Mouse (Mus musculus): ENCODE measurements at regions not wholly inside any gene's neighbourhood (a gene's known extent, or its start where the extent isn't known, plus 50 kb on each side); places are given as distances from the start of the nearest gene placed in this dataset.

- no peak for TF ChIP-seq CTCF (IDR thresholded peaks at IDR 0.05; ENCODE audit: borderline replicate concordance, insufficient read depth, low read depth, low read length)
- TF ChIP-seq POLR2A (IDR thresholded peaks at IDR 0.05; ENCODE audit: borderline replicate concordance, insufficient read depth, low read length) = no peak
These were observed 72.2 kb upstream of the Nkd1 start for GRCm38 (mm10) chr8:88449001-88449400.

Data from cerebellum, adult 2 months (tissue).